Mouse (Mus musculus): ENCODE data around the gene Myh4.

DNA sequence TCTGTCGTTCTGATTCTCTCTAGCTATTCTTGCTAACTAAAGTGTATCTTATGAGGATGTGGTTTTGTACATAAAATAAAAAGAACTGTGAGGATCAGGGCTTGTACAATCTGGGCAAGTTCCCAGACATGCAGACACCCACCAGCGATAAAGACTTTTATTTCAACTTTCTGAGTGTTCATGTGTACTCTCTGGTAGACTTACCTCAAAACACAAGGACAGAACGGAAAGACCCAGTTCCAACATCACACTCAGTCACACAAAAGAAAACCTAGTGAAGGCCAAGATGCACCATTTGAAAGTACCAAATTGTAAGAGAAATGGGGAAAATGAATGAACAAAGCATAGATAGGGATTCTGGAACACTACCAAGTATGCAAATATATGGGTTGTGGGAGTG, 9.1 kb upstream of the Myh4 start:
- TF ChIP-seq USF2 (conservative IDR thresholded peaks at IDR 0.05; ENCODE audit: low read depth, low read length) (no peak), RCOR1 (conservative IDR thresholded peaks at IDR 0.05; ENCODE audit: low read depth, low read length) (no peak), EP300 (IDR thresholded peaks at IDR 0.05; ENCODE audit: low read length) (no peak), MAX (IDR thresholded peaks at IDR 0.05; ENCODE audit: low read length) (no peak), USF1 (IDR thresholded peaks at IDR 0.05; ENCODE audit: low read depth, low read length) (no peak), POLR2A (IDR thresholded peaks at IDR 0.05; ENCODE audit: low read depth, low read length) (no peak), TCF12 (IDR thresholded peaks at IDR 0.05; ENCODE audit: low read depth, low read length) (no peak), CTCF (conservative IDR thresholded peaks at IDR 0.05 in 1 of 2, IDR thresholded peaks at IDR 0.05 in 1 of 2; ENCODE audit: low read depth in 2 of 2, low read length in 2 of 2) (no peak), NELFE (IDR thresholded peaks at IDR 0.05; ENCODE audit: low read depth, low read length) (no peak), PAX5 (IDR thresholded peaks at IDR 0.05; ENCODE audit: low read length) (no peak), JUND (conservative IDR thresholded peaks at IDR 0.05; ENCODE audit: low read depth, low read length) (no peak)
